Mouse (Mus musculus) left cerebral cortex, adult 6 months (tissue): ENCODE results near the gene Gtsf2. TPM values are rescaled to one million over a fixed set of nuclear protein-coding genes. Genes with fewer than 3 reads are reported as not detected.

Experiments used
- long read RNA-seq, 2 experiments: library from polyadenylated mRNA; unstranded; transcript quantifications; one replicate each; pipeline ENCODE4 v2.0.0; 2019 to 2020
- polyA plus RNA-seq: library from polyadenylated mRNA; unstranded; fragments of <200 nt; fragmentation: Nextera tagmentation; gene quantifications from 2 replicates; pipeline ENCODE4 v1.2.3, GENCODE M21; 2021

Gtsf2 gene
- polyA plus RNA-seq, result not detected in 2 replicates
- long read RNA-seq, experiment 1, result 0 reads
- long read RNA-seq, experiment 2, result 0 reads

DNA sequence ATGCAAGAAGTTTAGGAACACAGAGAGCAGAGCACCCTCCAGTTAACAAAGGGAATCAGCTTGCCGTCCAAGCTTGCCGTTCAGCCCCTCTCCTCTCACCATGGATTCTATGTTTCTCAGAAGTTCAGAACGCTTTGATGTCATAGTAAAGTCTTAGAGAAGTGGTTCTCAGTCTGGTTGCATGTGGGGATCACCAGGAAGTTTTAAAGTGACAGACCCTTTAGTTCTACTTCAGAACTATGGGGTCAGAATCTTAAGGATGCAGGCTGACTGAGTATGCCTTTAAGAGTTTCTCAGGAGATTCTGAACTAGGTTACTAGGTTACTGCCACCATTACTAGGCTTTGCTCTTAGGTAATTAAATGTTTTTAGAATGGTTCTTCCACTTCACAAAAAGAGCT, at the start of gene Gtsf2:
Gtsf2 (minus strand) TSS at position 101 of the 400 bp plus-strand sequence.

DNA sequence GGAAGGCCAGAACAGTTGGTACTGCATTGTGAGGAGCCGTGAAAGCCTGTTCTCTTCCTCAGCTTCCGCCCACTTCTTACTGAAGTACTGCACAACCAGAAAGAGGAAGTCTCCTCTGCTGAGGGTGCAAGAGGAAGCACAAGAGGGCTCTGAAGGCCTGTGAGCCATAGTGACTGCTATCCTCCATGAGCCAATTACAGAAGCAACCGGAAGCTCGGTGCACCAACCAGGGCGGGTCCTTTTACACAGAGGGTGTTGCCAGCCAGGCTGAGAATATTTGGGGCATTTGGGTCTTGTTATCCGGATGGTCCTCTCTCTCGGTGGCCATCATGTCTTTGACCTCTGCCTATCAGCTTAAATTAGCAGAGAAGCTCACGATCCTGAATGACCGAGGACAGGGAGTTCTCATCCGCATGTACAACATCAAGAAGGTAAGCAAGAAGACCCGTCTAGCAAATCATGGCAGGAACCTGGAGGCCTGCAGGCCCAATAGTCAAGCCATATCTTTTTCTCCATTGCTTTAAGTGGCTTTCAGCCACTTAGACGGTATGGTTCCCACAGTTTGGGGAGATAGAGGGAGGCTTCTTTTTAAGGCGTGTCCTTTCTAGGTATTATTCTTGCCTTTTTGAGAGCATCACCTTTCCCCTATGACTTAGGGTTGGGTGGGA, 5.4 kb upstream of the Gtsf2 start, which contains the start of gene Nckap1l:
Nckap1l (plus strand) TSS at position 244 of the 668 bp plus-strand sequence.

DNA sequence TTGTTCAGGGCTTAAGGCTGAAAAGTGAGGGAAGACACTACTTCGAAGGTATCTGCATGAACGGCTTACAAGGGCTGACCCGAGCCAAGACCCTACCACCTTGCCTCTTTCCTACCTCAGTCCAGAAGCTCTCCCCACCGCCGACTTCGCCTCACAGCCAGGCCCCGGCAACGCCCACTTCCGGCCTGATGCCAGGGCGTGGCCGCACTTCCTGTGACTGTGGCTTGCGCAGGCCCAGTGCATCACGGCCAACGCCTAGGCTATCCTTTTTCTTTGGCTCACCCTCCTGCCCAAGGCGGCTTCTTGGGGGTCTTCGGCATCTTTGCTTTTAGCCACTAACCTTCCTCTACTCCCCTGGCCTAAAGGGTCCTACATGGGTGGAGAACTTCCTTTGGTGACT, 18.0 kb downstream of the Gtsf2 start, which contains the start of gene Gtsf1:
Gtsf1 (minus strand) TSS at position 230 of the 400 bp plus-strand sequence.

Other genes with a start within 250 kb of the Gtsf2 start
- gene Cbx5, start 208.7 kb downstream of the Gtsf2 start, polyA plus RNA-seq, result 74.5 and 90.8 TPM in 2 replicates
- gene Hnrnpa1, start 208.0 kb downstream of the Gtsf2 start, polyA plus RNA-seq, result 238 and 289 TPM in 2 replicates
- gene Nfe2, start 190.1 kb downstream of the Gtsf2 start, polyA plus RNA-seq, result 0.06 TPM in 1 of 2 replicates, not detected in the other
- 108 and 111 TPM in 2 replicates for gene Copz1, start 175.8 kb downstream of the Gtsf2 start, polyA plus RNA-seq
- gene Gpr84, start 137.9 kb downstream of the Gtsf2 start, polyA plus RNA-seq, result 1.4 and 2.0 TPM in 2 replicates
- 14.9 and 26.7 TPM in 2 replicates for gene Zfp385a, start 108.4 kb downstream of the Gtsf2 start, polyA plus RNA-seq
- 0.44 and 1.0 TPM in 2 replicates for gene Itga5, start 81.7 kb downstream of the Gtsf2 start, polyA plus RNA-seq
- gene Gtsf1, start 18.0 kb downstream of the Gtsf2 start, polyA plus RNA-seq, result 0.18 TPM in 1 of 2 replicates, not detected in the other
- gene Nckap1l, start 5.3 kb upstream of the Gtsf2 start, polyA plus RNA-seq, result 1.9 and 2.5 TPM in 2 replicates
- gene Pde1b, start 54.6 kb upstream of the Gtsf2 start, polyA plus RNA-seq, result 48.1 and 55.5 TPM in 2 replicates
- gene Ppp1r1a, start 89.5 kb upstream of the Gtsf2 start, polyA plus RNA-seq, result 189 and 207 TPM in 2 replicates
- gene Glycam1, start 116.6 kb upstream of the Gtsf2 start, polyA plus RNA-seq, result not detected in 2 replicates